Mouse (Mus musculus) ES-Bruce4 (cell line): ENCODE results near the gene Ppp1r13b. TPM values are rescaled to one million over a fixed set of nuclear protein-coding genes. Genes with fewer than 3 reads are reported as not detected.

Source experiments
- H3K27ac ChIP-seq: 2 replicates; pipeline ENCODE4 v1.5.1; 2012; ENCODE audit warnings: low read length, inconsistent platforms; ENCODE audit not compliant: insufficient read depth
- H3K27me3 ChIP-seq: 2 replicates; pipeline ENCODE4 v1.6.1; 2012; ENCODE audit warnings: mild to moderate bottlenecking, low read length, inconsistent platforms; ENCODE audit not compliant: control insufficient read depth, poor library complexity, insufficient read depth, severe bottlenecking
- H3K36me3 ChIP-seq: 2 replicates; pipeline ENCODE4 v1.6.1; 2012; ENCODE audit warnings: inconsistent platforms, mild to moderate bottlenecking, low read length, moderate library complexity; ENCODE audit not compliant: control insufficient read depth, poor library complexity, insufficient read depth, severe bottlenecking
- H3K4me1 ChIP-seq: one replicate; pipeline ENCODE4 v1.8.1; 2011; ENCODE audit warnings: low read length; ENCODE audit not compliant: control insufficient read depth, insufficient read depth
- H3K4me3 ChIP-seq: 2 replicates; pipeline ENCODE4 v1.5.1; 2011; ENCODE audit warnings: low read depth, mild to moderate bottlenecking, low read length
- H3K9ac ChIP-seq: 2 replicates; pipeline ENCODE4 v1.6.1; 2012; ENCODE audit warnings: low read depth, mild to moderate bottlenecking, inconsistent platforms; ENCODE audit not compliant: poor library complexity, severe bottlenecking
- H3K9me3 ChIP-seq: replicated peaks from 2 replicates; pipeline ENCODE4 v1.6.1; 2012; ENCODE audit warnings: mild to moderate bottlenecking, low read length, inconsistent platforms; ENCODE audit not compliant: control insufficient read depth, poor library complexity, insufficient read depth, severe bottlenecking
- CTCF ChIP-seq: IDR thresholded peaks from one replicate; pipeline ENCODE4 v1.8.1; 2011; ENCODE audit warnings: low read depth, low read length
- EP300 ChIP-seq: IDR thresholded peaks from 2 replicates; pipeline ENCODE4 v1.6.1; 2011; ENCODE audit warnings: low read depth, low read length; ENCODE audit not compliant: insufficient read depth
- POLR2A ChIP-seq: IDR thresholded peaks from one replicate; pipeline ENCODE4 v1.8.1; 2011; ENCODE audit warnings: low read length; ENCODE audit not compliant: insufficient read depth
- polyA plus RNA-seq: library from polyadenylated mRNA; stranded (reverse); fragments of >200 nt; gene quantifications from 2 replicates; pipeline ENCODE4 v1.2.4, GENCODE M21; 2011; ENCODE audit warnings: low read depth; ENCODE audit not compliant: missing spikeins, insufficient read depth, insufficient read length

Ppp1r13b gene
- polyA plus RNA-seq, 1 experiment, result 8.9 TPM

- peak overlapping the region; percentile 67 for H3K9ac ChIP-seq
- no peaks in the 10 kb centered on the region for H3K4me1 ChIP-seq
- H3K27me3 ChIP-seq, result no peaks in the 10 kb centered on the region
- H3K9me3 ChIP-seq, result no peaks in the 10 kb centered on the region
- no peaks in the 10 kb centered on the region for H3K36me3 ChIP-seq
- TF ChIP-seq EP300 (no peak), CTCF (no peak), POLR2A (no peak)
- H3K4me3 ChIP-seq, result peak overlapping the region; percentile 92
- no peak overlapping the region for H3K27ac ChIP-seq
These were observed 94.7 kb downstream of the Ppp1r13b start for GRCm38 (mm10) chr12:111813111-111813765.

- Histone ChIP-seq H3K9me3 (no peaks in the 10 kb centered on the region), H3K4me3 (peak overlapping the region; percentile 92), H3K36me3 (no peaks in the 10 kb centered on the region), H3K4me1 (no peaks in the 10 kb centered on the region), H3K27me3 (no peaks in the 10 kb centered on the region), H3K27ac (no peak overlapping the region), H3K9ac (peak overlapping the region; percentile 67; the same call in 1 of the 2 replicates)
- TF ChIP-seq POLR2A (no peak), CTCF (no peak), EP300 (no peak)
These were observed 95.3 kb downstream of the Ppp1r13b start for GRCm38 (mm10) chr12:111812611-111813010.

GRCm38 (mm10) chr12:111812075-111812474, 95.8 kb downstream of the Ppp1r13b start:
- Histone ChIP-seq H3K9ac (no peak overlapping the region), H3K4me1 (no peaks in the 10 kb centered on the region), H3K27ac (no peak overlapping the region), H3K4me3 (no peak overlapping the region), H3K36me3 (no peaks in the 10 kb centered on the region), H3K9me3 (no peaks in the 10 kb centered on the region), H3K27me3 (no peaks in the 10 kb centered on the region)
- no peak for TF ChIP-seq POLR2A
- no peak for TF ChIP-seq EP300
- no peak for TF ChIP-seq CTCF

- TF ChIP-seq POLR2A, result no peak
- TF ChIP-seq CTCF, result no peak
- H3K4me3 ChIP-seq, result no peak overlapping the region
- no peaks in the 10 kb centered on the region for H3K36me3 ChIP-seq
- no peaks in the 10 kb centered on the region for H3K27me3 ChIP-seq
- no peaks in the 10 kb centered on the region for H3K4me1 ChIP-seq
- no peak overlapping the region for H3K9ac ChIP-seq
- H3K27ac ChIP-seq, result no peak overlapping the region
- no peaks in the 10 kb centered on the region for H3K9me3 ChIP-seq
These were observed 98.1 kb downstream of the Ppp1r13b start for GRCm38 (mm10) chr12:111809762-111810161.

GRCm38 (mm10) chr12:111808775-111809174, 99.1 kb downstream of the Ppp1r13b start:
- Histone ChIP-seq H3K27me3 (no peaks in the 10 kb centered on the region), H3K4me3 (no peak overlapping the region)

GRCm38 (mm10) chr12:111803538-111803937, 104.4 kb downstream of the Ppp1r13b start:
- Histone ChIP-seq H3K27me3 (no peaks in the 10 kb centered on the region), H3K9me3 (no peaks in the 10 kb centered on the region), H3K4me3 (no peak overlapping the region), H3K36me3 (no peaks in the 10 kb centered on the region), H3K4me1 (no peaks in the 10 kb centered on the region), H3K27ac (no peak overlapping the region), H3K9ac (no peak overlapping the region)
- TF ChIP-seq CTCF, result no peak
- no peak for TF ChIP-seq POLR2A
- no peak for TF ChIP-seq EP300

More at GRCm38 (mm10) chr12:111808775-111809174, 99.1 kb downstream of the Ppp1r13b start:
- no peaks in the 10 kb centered on the region for H3K36me3 ChIP-seq
- H3K9ac ChIP-seq, result no peak overlapping the region
- TF ChIP-seq CTCF (no peak), EP300 (no peak), POLR2A (no peak)
- no peaks in the 10 kb centered on the region for H3K4me1 ChIP-seq
- H3K27ac ChIP-seq, result no peak overlapping the region
- no peaks in the 10 kb centered on the region for H3K9me3 ChIP-seq
